Mouse (Mus musculus) testis, postnatal 14 days (tissue): ENCODE data around the gene Cacna1d.

Source experiments
- DNase-seq: peaks from one replicate; pipeline ENCODE4 v3.0.0; 2021; ENCODE audit warnings: low spot score

Gene Cacna1d

GRCm38 (mm10) chr14:30458820-30459219 lies 32.4 kb downstream of the Cacna1d start:
- DNase-seq = no peak

GRCm38 (mm10) chr14:30457897-30458296 lies 33.4 kb downstream of the Cacna1d start:
- no peak for DNase-seq

GRCm38 (mm10) chr14:30457436-30457835 lies 33.8 kb downstream of the Cacna1d start:
- no peak for DNase-seq

- no peak for DNase-seq
Observed at GRCm38 (mm10) chr14:30455801-30456595, 35.3 kb downstream of the Cacna1d start.

- no peak for DNase-seq
Observed at GRCm38 (mm10) chr14:30439915-30440314, 51.3 kb downstream of the Cacna1d start.

- no peak for DNase-seq
Observed at GRCm38 (mm10) chr14:30435316-30435715, 55.9 kb downstream of the Cacna1d start.

GRCm38 (mm10) chr14:30430446-30430845 lies 60.8 kb downstream of the Cacna1d start:
- DNase-seq = no peak

- DNase-seq = no peak
Observed at GRCm38 (mm10) chr14:30430026-30430425, 61.2 kb downstream of the Cacna1d start.

GRCm38 (mm10) chr14:30429606-30430005 lies 61.6 kb downstream of the Cacna1d start:
- peak; percentile 18 for DNase-seq

GRCm38 (mm10) chr14:30428757-30429156 lies 62.5 kb downstream of the Cacna1d start:
- DNase-seq = no peak

- DNase-seq = no peak
Observed at GRCm38 (mm10) chr14:30425876-30426275, 65.4 kb downstream of the Cacna1d start.

- DNase-seq = no peak
Observed at GRCm38 (mm10) chr14:30425175-30425574, 66.1 kb downstream of the Cacna1d start.

- no peak for DNase-seq
Observed at GRCm38 (mm10) chr14:30424638-30425037, 66.6 kb downstream of the Cacna1d start.

GRCm38 (mm10) chr14:30422376-30423140 lies 68.7 kb downstream of the Cacna1d start:
- no peak for DNase-seq

- no peak for DNase-seq
Observed at GRCm38 (mm10) chr14:30419458-30419857, 71.8 kb downstream of the Cacna1d start.

- no peak for DNase-seq
Observed at GRCm38 (mm10) chr14:30419046-30419445, 72.2 kb downstream of the Cacna1d start.

- DNase-seq = no peak
Observed at GRCm38 (mm10) chr14:30415830-30416229, 75.4 kb downstream of the Cacna1d start.

GRCm38 (mm10) chr14:30414131-30414530 lies 77.1 kb downstream of the Cacna1d start:
- no peak for DNase-seq

GRCm38 (mm10) chr14:30409331-30409730 lies 81.9 kb downstream of the Cacna1d start:
- DNase-seq = no peak

- no peak for DNase-seq
Observed at GRCm38 (mm10) chr14:30405456-30406225, 85.6 kb downstream of the Cacna1d start.

GRCm38 (mm10) chr14:30378306-30378705 lies 112.9 kb downstream of the Cacna1d start:
- DNase-seq = no peak

GRCm38 (mm10) chr14:30372878-30373277 lies 118.4 kb downstream of the Cacna1d start:
- no peak for DNase-seq
